Mouse (Mus musculus) layer of hippocampus, adult 2 months (tissue): ENCODE results near the gene Catsper2. TPM values are rescaled to one million over a fixed set of nuclear protein-coding genes. Genes with fewer than 3 reads are reported as not detected.
"Not testable (repeated sequence)": the region's sequence is repeated elsewhere in the genome, so short reads cannot be mapped to it uniquely, and the experiment has no call there.

Experiments used
- DNase-seq, 2 experiments: peaks; one replicate each; pipeline ENCODE4 v3.0.0; 2022; ENCODE audit warnings: low spot score in 2 of 2
- H3K27ac ChIP-seq: fragments of 200-600 bp; 2 replicates; pipeline ENCODE4 v1.8.1; 2022
- H3K4me3 ChIP-seq: fragments of 200-600 bp; 2 replicates; pipeline ENCODE4 v1.8.1; 2022; ENCODE audit warnings: mild to moderate bottlenecking
- CTCF ChIP-seq: fragments of 200-600 bp; conservative IDR thresholded peaks from 2 replicates; pipeline ENCODE4 v1.8.1; 2022; ENCODE audit warnings: antibody characterized with exemption, mild to moderate bottlenecking, moderate library complexity
- total RNA-seq, 2 experiments: library from RNA; stranded (reverse); gene quantifications; 2 replicates each; pipeline ENCODE4 v1.2.3; 2021

Catsper2 gene
- total RNA-seq, 2 experiments from 2014 or later: 5.3 TPM

GRCm38 (mm10) chr2:121415591-121415990 is 2.0 kb upstream of the Catsper2 start:
- H3K4me3 ChIP-seq: peak overlapping the region; percentile 100
- H3K27ac ChIP-seq: peak overlapping the region; percentile 15; the same call in 1 of the 2 replicates
- DNase-seq: no peak
- TF ChIP-seq CTCF: no peak

- Histone ChIP-seq H3K27ac (peak overlapping the region; percentile 15; the same call in 1 of the 2 replicates), H3K4me3 (peak overlapping the region; percentile 100)
- no peak for TF ChIP-seq CTCF
- no peak for DNase-seq
These were observed 1.5 kb upstream of the Catsper2 start for GRCm38 (mm10) chr2:121415103-121415502.

GRCm38 (mm10) chr2:121414139-121414685 is 620 bp upstream of the Catsper2 start:
- Histone ChIP-seq H3K27ac (peak overlapping the region; percentile 98), H3K4me3 (peak overlapping the region; percentile 100)
- no peak for TF ChIP-seq CTCF
- peak in 1 of 2 experiments; percentile 21 for DNase-seq

GRCm38 (mm10) chr2:121412843-121413386 is 677 bp downstream of the Catsper2 start:
- TF ChIP-seq CTCF: no peak
- Histone ChIP-seq H3K27ac (peak overlapping the region; percentile 98), H3K4me3 (peak overlapping the region; percentile 100)
- peak in 1 of 2 experiments; percentile 11 for DNase-seq

- Histone ChIP-seq H3K27ac (no peak overlapping the region), H3K4me3 (no peak overlapping the region)
- TF ChIP-seq CTCF: peak; percentile 77
- no peak for DNase-seq
These were observed 5.4 kb downstream of the Catsper2 start for GRCm38 (mm10) chr2:121408160-121408559.

GRCm38 (mm10) chr2:121403296-121403695 is 10.3 kb downstream of the Catsper2 start:
- no peak overlapping the region for H3K27ac ChIP-seq
- H3K4me3 ChIP-seq: no peak overlapping the region
- TF ChIP-seq CTCF: no peak
- DNase-seq: no peak

- TF ChIP-seq CTCF: peak; percentile 88
- H3K27ac ChIP-seq: no peak overlapping the region
- no peak overlapping the region for H3K4me3 ChIP-seq
- peak; percentile 77 to 91 for DNase-seq
These were observed 17.0 kb downstream of the Catsper2 start for GRCm38 (mm10) chr2:121396624-121397023.

GRCm38 (mm10) chr2:121386961-121387575 is 26.5 kb downstream of the Catsper2 start, which contains the start of gene Strc:
TSS of gene Strc (minus strand) at chr2:121387168.
- H3K27ac ChIP-seq, H3K4me3 ChIP-seq, DNase-seq: not testable (repeated sequence)

GRCm38 (mm10) chr2:121374766-121375165 is 38.8 kb downstream of the Catsper2 start:
- no peak overlapping the region for H3K27ac ChIP-seq
- no peak for TF ChIP-seq CTCF
- DNase-seq: no peak
- H3K4me3 ChIP-seq: no peak overlapping the region

- H3K4me3 ChIP-seq: no peak overlapping the region
- no peak for TF ChIP-seq CTCF
These were observed 41.3 kb downstream of the Catsper2 start for GRCm38 (mm10) chr2:121372266-121372665.

GRCm38 (mm10) chr2:121370921-121371320 is 42.7 kb downstream of the Catsper2 start:
- no peak for TF ChIP-seq CTCF
- Histone ChIP-seq H3K27ac (no peak overlapping the region), H3K4me3 (no peak overlapping the region)
- DNase-seq: no peak

More at GRCm38 (mm10) chr2:121372266-121372665, 41.3 kb downstream of the Catsper2 start:
- H3K27ac ChIP-seq: no peak overlapping the region
- no peak for DNase-seq

- no peak for TF ChIP-seq CTCF
- no peak for DNase-seq
- no peak overlapping the region for H3K27ac ChIP-seq
- H3K4me3 ChIP-seq: no peak overlapping the region
These were observed 44.8 kb downstream of the Catsper2 start for GRCm38 (mm10) chr2:121368831-121369230.

- no peak overlapping the region; the same call in 1 of the 2 replicates for H3K27ac ChIP-seq
- no peak overlapping the region for H3K4me3 ChIP-seq
- no peak for DNase-seq
- TF ChIP-seq CTCF: no peak
These were observed 49.9 kb downstream of the Catsper2 start for GRCm38 (mm10) chr2:121363656-121364055.
